Comparison of ENCODE assay signal across 22 mouse cellular contexts in the genomic region with DNA sequence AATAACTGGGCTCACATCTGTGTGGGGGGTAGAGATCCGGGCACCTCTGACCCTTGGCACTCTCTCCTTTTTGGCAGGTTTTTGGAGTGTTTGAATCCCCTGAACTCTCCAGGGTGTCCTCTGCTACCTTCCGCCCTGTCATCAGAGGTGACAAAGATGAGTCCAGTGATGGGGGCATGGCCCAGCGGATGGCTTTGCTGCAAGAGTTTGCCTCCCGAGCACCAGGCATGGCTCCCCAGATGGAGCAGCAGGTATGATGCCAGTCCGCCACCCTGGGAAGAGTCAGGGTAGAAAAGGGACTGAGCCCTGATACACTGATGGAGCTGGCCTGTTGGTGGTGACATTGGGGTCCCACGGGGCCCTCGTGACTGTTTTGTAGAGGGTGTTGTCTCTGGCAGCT. TPM values are rescaled to one million over a fixed set of nuclear protein-coding genes. Genes with fewer than 3 reads are reported as not detected.
"Had no signal": no experiment of that assay in that cellular context is flagged by ENCODE, and none has a peak within 500 bp of the region (broad histone marks: within the 10 kb centered on the region; RNA-seq: fewer than 3 reads in every experiment).

No protein-coding gene starts in this region.

- DNase-seq: liver; lung, adult 18-20 months; lung, postnatal 10 days; lung, postnatal 36 days; retina, postnatal 1 day; thymus, adult 2 months; thymus, postnatal 14 days; thymus, postnatal 4 days had no signal

- H3K4me3 ChIP-seq: left cerebral cortex, adult 2 months; limb, embryonic 10.5 days; limb, embryonic 13.5 days; liver, embryonic 12.5 days; liver, embryonic 15.5 days; lung, embryonic 15.5 days; megakaryocyte, embryonic 14.5 days; midbrain, embryonic 10.5 days; midbrain, embryonic 13.5 days; myocyte; neural tube, embryonic 13.5 days had no signal

- H3K27ac ChIP-seq: kidney, postnatal 0 days; left cerebral cortex, adult 2 months; limb, embryonic 10.5 days; limb, embryonic 13.5 days; liver, embryonic 12.5 days; liver, embryonic 15.5 days; lung, embryonic 15.5 days; midbrain, embryonic 13.5 days; neural tube, embryonic 13.5 days; stomach, postnatal 0 days had no signal

RNA-seq across cellular contexts. Expression of a gene that starts 16.8 kb away (rescaled TPM):
- total RNA-seq: monocyte, adult 5-6 weeks had no signal
